Mouse (Mus musculus) kidney, adult 2 months (tissue): ENCODE results near the gene Calr4.

Experiments used
- CTCF ChIP-seq: fragments of 200-500 bp; conservative IDR thresholded peaks from 2 replicates; pipeline ENCODE4 v1.5.1; 2011; ENCODE audit warnings: low read depth, mild to moderate bottlenecking, control low read depth, low read length, moderate library complexity, mixed read lengths; ENCODE audit not compliant: insufficient read depth, insufficient read length
- POLR2A ChIP-seq: fragments of 200-500 bp; IDR thresholded peaks from one replicate; pipeline ENCODE4 v1.6.1; 2011; ENCODE audit warnings: low read depth, low read length, control low read depth

DNA sequence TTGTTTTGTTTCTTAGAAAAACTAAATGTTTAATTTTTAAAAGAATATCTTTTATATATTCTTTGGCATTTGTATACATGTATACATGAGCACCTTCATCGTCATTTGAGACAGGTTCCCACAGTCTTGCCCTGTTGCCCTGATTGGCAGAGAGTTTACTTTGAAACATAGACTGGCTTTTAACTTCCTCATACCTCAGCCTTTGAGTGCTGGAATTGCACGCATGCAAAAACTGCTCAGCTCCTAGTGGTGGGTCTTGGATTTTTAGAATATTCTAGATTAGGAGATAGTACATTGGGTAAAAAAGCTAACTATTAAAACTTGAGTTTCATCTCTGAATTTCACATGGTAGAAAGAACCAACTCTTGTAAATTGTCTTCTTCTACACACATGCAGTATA lies 21.0 kb downstream of the Calr4 start:
- TF ChIP-seq CTCF = no peak
- no peak for TF ChIP-seq POLR2A
